Mouse (Mus musculus): Measurements from ENCODE around the gene Ddx19b. TPM values are rescaled to one million over a fixed set of nuclear protein-coding genes. Genes with fewer than 3 reads are reported as not detected.
A peak's percentile ranks its signal among the peaks of the same experiment; 100 is the strongest.

Ddx19b gene
- total and polyA plus RNA-seq, 3 experiments = 12.6 to 14.4 (median 13.5) TPM

GRCm38 (mm10) chr8:111036591-111036990 lies 5.0 kb upstream of the Ddx19b start:
- dilution Hi-C loops (cut with MboI; ENCODE audit: extremely low pct_ligation_motif_present, extremely low pct_unique_long_range_greater_than_20kb, low sequenced_read_pairs) = no loop called here
- Histone ChIP-seq H3K9me3 (replicated peaks; ENCODE audit: low read length) (no peaks in the 10 kb centered on the region), H3K4me2 (ENCODE audit: insufficient read depth, low read depth, poor library complexity, severe bottlenecking) (no peak overlapping the region), H3K4me1 (ENCODE audit: control insufficient read depth in 1 of 2, insufficient read depth in 2 of 2) (peaks cover 5 to 30% of the 10 kb centered on the region in 2 experiments; a peak in 3 of 4 replicates), H3K36me3 (replicated peaks in 1 of 2; ENCODE audit: control insufficient read depth in 1 of 2, insufficient read depth in 1 of 2, low read length in 1 of 2) (peaks cover 42 to 63% of the 10 kb centered on the region in 2 experiments), H3K9ac (ENCODE audit: insufficient read depth, low read depth) (no peak overlapping the region), H3K27ac (ENCODE audit: insufficient read depth, low read depth) (no peak overlapping the region), H3K27me3 (replicated peaks) (no peaks in the 10 kb centered on the region), H3K79me2 (replicated peaks; ENCODE audit: control insufficient read depth, extremely low read depth, insufficient read depth, poor library complexity, severe bottlenecking) (peaks cover 50% of the 10 kb centered on the region), H3K4me3 (replicated peaks in 1 of 3; ENCODE audit: low read depth in 2 of 3, low read length in 2 of 3, poor library complexity in 1 of 3) (no peak overlapping the region)
- no peak for DNase-seq (ENCODE audit: extremely low read depth)
- in situ Hi-C loops (cut with MboI; ENCODE audit: low pct_ligation_motif_present, low pct_unique_long_range_greater_than_20kb, low sequenced_read_pairs) = no loop called here
- TF ChIP-seq ZKSCAN1 (IDR thresholded peaks at IDR 0.05; ENCODE audit: borderline replicate concordance, low read depth, low read length) = no peak
- no peak for TF ChIP-seq PAX5 (IDR thresholded peaks at IDR 0.05; ENCODE audit: low read length)
- no peak for TF ChIP-seq MAX (IDR thresholded peaks at IDR 0.05; ENCODE audit: low read length)
- no peak for TF ChIP-seq SIN3A (IDR thresholded peaks at IDR 0.05; ENCODE audit: low read length)
- no peak for TF ChIP-seq RCOR1 (conservative IDR thresholded peaks at IDR 0.05; ENCODE audit: low read depth, low read length)
- no peak for TF ChIP-seq ETS1 (conservative IDR thresholded peaks at IDR 0.05; ENCODE audit: low read depth, low read length)
- no peak for TF ChIP-seq MAZ (IDR thresholded peaks at IDR 0.05; ENCODE audit: low read depth, low read length)
- TF ChIP-seq JUND (conservative IDR thresholded peaks at IDR 0.05; ENCODE audit: low read depth, low read length) = no peak
- TF ChIP-seq MXI1 (IDR thresholded peaks at IDR 0.05; ENCODE audit: low read depth, low read length) = no peak
- no peak for TF ChIP-seq CHD1 (IDR thresholded peaks at IDR 0.05; ENCODE audit: low read depth, low read length)
- no peak for TF ChIP-seq MAFK (IDR thresholded peaks at IDR 0.05; ENCODE audit: insufficient replicate concordance, low read length)
- TF ChIP-seq UBTF (IDR thresholded peaks at IDR 0.05; ENCODE audit: low read depth, low read length) = no peak
- TF ChIP-seq ZNF384 (IDR thresholded peaks at IDR 0.05; ENCODE audit: low read depth, low read length) = no peak

GRCm38 (mm10) chr8:111034276-111034675 lies 2.7 kb upstream of the Ddx19b start:
- no peak for TF ChIP-seq CTCF (conservative IDR thresholded peaks at IDR 0.05 in 1 of 2, IDR thresholded peaks at IDR 0.05 in 1 of 2; ENCODE audit: low read depth in 2 of 2, low read length in 2 of 2)
- no peak for TF ChIP-seq JUND (conservative IDR thresholded peaks at IDR 0.05; ENCODE audit: low read depth, low read length)
- peak; percentile 48; the same call in 1 of the 2 replicates for TF ChIP-seq MAX (IDR thresholded peaks at IDR 0.05; ENCODE audit: low read length)
- TF ChIP-seq CHD1 (IDR thresholded peaks at IDR 0.05; ENCODE audit: low read depth, low read length) = peak; percentile 48; the same call in 1 of the 2 replicates
- peak; percentile 46; the same call in 1 of the 2 replicates for TF ChIP-seq MAFK (IDR thresholded peaks at IDR 0.05; ENCODE audit: insufficient replicate concordance, low read length)
- no peak for TF ChIP-seq ZNF384 (IDR thresholded peaks at IDR 0.05; ENCODE audit: low read depth, low read length)
- no peak for TF ChIP-seq GABPA (IDR thresholded peaks at IDR 0.05; ENCODE audit: insufficient replicate concordance, low read depth, low read length)
- TF ChIP-seq SIN3A (IDR thresholded peaks at IDR 0.05; ENCODE audit: low read length) = peak; percentile 70
- TF ChIP-seq MAZ (IDR thresholded peaks at IDR 0.05; ENCODE audit: low read depth, low read length) = 0 out of 2 replicates have a peak, but pooled peaks have one; percentile 29
- TF ChIP-seq MXI1 (IDR thresholded peaks at IDR 0.05; ENCODE audit: low read depth, low read length) = 0 out of 2 replicates have a peak, but pooled peaks have one; percentile 36
- TF ChIP-seq ZMIZ1 (IDR thresholded peaks at IDR 0.05; ENCODE audit: low read depth, low read length) = no peak; the same call in 1 of the 2 replicates
- Histone ChIP-seq H3K9me3 (replicated peaks; ENCODE audit: low read length) (no peaks in the 10 kb centered on the region), H3K27ac (ENCODE audit: insufficient read depth, low read depth) (peak overlapping the region; percentile 43), H3K36me3 (replicated peaks in 1 of 2; ENCODE audit: control insufficient read depth in 1 of 2, insufficient read depth in 1 of 2, low read length in 1 of 2) (peaks cover 27 to 44% of the 10 kb centered on the region in 2 experiments), H3K4me2 (ENCODE audit: insufficient read depth, low read depth, poor library complexity, severe bottlenecking) (peak overlapping the region; percentile 79; the same call in 1 of the 2 replicates), H3K79me2 (replicated peaks; ENCODE audit: control insufficient read depth, extremely low read depth, insufficient read depth, poor library complexity, severe bottlenecking) (peaks cover 49% of the 10 kb centered on the region), H3K4me1 (ENCODE audit: control insufficient read depth in 1 of 2, insufficient read depth in 2 of 2) (peaks cover 5 to 38% of the 10 kb centered on the region in 2 experiments; a peak in 3 of 4 replicates), H3K4me3 (replicated peaks in 1 of 3; ENCODE audit: low read depth in 2 of 3, low read length in 2 of 3, poor library complexity in 1 of 3) (peak overlapping the region; percentile 71 to 92 (median 74)), H3K27me3 (replicated peaks) (no peaks in the 10 kb centered on the region), H3K9ac (ENCODE audit: insufficient read depth, low read depth) (peak overlapping the region; percentile 100)
- dilution Hi-C loops (cut with MboI; ENCODE audit: extremely low pct_ligation_motif_present, extremely low pct_unique_long_range_greater_than_20kb, low sequenced_read_pairs) (no loop called here), in situ Hi-C loops (cut with MboI; ENCODE audit: low pct_ligation_motif_present, low pct_unique_long_range_greater_than_20kb, low sequenced_read_pairs) (no loop called here)
- peak; percentile 51 for DNase-seq (ENCODE audit: extremely low read depth)

All from CH12.LX (cell line).